Mouse (Mus musculus): Measurements from ENCODE around the gene Grm6.

DNA sequence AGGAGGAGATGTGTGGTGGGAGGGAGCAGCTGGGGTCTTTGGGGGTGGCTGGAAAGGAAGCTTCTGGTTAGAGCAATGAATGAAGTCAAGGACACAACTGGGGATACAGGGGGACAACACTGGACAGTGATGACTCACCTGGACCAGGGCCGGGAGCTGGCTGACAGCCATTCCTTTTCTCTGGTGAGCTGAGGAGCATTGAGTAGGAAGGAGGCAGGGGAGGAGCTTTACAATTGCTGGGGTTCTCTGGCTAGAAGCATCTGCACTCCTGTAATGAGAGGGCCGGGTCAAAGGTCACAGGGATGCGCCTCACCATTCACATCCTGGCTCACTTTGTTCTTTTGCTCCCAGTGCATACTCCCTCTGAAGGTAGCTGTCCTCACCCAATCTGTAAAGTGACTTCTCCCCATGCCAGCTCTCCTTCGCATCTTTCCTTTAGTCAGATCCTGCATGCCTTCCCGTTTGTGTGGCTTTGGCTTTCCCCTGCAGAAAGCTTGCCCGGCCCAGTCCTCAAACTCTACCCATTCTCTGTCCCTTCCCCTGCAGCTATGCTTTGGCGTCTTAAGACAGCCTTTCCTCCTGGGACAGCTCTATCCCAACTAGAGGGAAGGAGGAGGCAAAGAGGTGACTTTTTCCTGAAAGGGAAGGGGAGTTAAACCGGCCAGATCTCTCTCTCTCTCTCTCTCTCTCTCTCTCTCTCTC lies 35.9 kb downstream of the Grm6 start:
- TF ChIP-seq ZC3H11A (IDR thresholded peaks at IDR 0.05; ENCODE audit: borderline replicate concordance, low read depth, low read length) (no peak), ZNF384 (IDR thresholded peaks at IDR 0.05; ENCODE audit: low read depth, low read length) (no peak), HCFC1 (IDR thresholded peaks at IDR 0.05; ENCODE audit: borderline replicate concordance, insufficient read depth, low read length) (no peak), CHD2 (IDR thresholded peaks at IDR 0.05; ENCODE audit: low read depth, low read length) (no peak), MAFK (IDR thresholded peaks at IDR 0.05; ENCODE audit: insufficient read depth, low read depth, low read length) (no peak)

Data from ES-E14 (cell line).